Mouse (Mus musculus) brain, embryonic 14.5 days (tissue): ENCODE data around the gene Chmp4b. TPM values are rescaled to one million over a fixed set of nuclear protein-coding genes. Genes with fewer than 3 reads are reported as not detected.
A peak's percentile ranks its signal among the peaks of the same experiment; 100 is the strongest.

Source experiments
- DNase-seq: peaks from one replicate; pipeline ENCODE4 v3.0.0-alpha.2; 2011; ENCODE audit warnings: low read depth
- CTCF ChIP-seq: fragments of 200-500 bp; IDR thresholded peaks from 2 replicates; pipeline ENCODE4 v1.5.1; 2012; ENCODE audit warnings: inconsistent platforms, mild to moderate bottlenecking, moderate library complexity, borderline replicate concordance; ENCODE audit not compliant: insufficient read depth, insufficient read length; ENCODE audit errors: extremely low read depth
- POLR2A ChIP-seq: fragments of 200-500 bp; IDR thresholded peaks from 2 replicates; pipeline ENCODE4 v1.6.1; 2012; ENCODE audit warnings: mild to moderate bottlenecking, inconsistent platforms, borderline replicate concordance; ENCODE audit not compliant: poor library complexity, insufficient read depth, insufficient read length, severe bottlenecking; ENCODE audit errors: extremely low read depth
- polyA plus RNA-seq: library from polyadenylated mRNA; depleted of rRNA; stranded (reverse); fragments of >200 nt; gene quantifications from 2 replicates; pipeline ENCODE4 v1.2.3, GENCODE M21; 2012

Chmp4b gene
- polyA plus RNA-seq, 1 experiment: 214 TPM

DNA sequence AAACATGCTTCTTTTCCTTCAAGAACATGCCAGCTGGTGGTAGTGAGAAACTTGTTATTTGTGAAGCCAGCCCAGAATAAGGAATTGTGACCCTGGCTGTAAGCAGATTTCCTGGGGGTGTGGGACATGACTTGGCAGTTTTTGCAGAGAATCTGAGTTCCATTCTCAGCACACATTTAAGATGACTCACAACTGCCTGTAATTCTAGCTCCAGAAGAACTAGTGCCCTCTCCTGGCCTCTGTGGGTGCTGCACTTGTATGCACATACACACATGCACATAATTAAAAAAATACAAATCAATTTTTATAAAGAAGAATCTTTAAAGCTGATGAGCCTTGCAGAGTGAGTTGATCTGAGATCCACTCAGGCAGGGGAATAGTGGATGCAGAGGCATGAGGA is 27.4 kb upstream of the Chmp4b start:
- TF ChIP-seq CTCF (peak; percentile 19; the same call in 1 of the 2 replicates), POLR2A (no peak)
- no peak for DNase-seq

DNA sequence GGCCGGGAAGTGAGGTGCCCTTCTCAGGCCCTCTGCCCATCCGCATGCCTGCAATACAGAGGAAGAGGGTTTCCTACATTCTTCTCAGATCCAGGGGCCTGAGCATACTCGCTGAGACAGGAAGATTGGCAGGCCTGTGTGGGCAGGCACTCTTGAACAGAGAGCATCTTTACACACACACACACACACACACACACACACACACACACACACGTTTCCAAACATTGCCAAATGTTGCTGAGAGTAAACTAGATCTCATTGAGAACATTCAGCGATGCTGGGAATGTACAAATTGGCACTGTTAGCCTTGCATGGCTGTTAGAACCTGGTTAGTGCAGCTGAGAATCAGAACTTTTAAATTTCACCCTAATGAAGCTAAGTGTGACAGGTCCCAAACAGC is 21.0 kb upstream of the Chmp4b start:
- TF ChIP-seq CTCF: no peak
- TF ChIP-seq POLR2A: no peak
- no peak for DNase-seq

DNA sequence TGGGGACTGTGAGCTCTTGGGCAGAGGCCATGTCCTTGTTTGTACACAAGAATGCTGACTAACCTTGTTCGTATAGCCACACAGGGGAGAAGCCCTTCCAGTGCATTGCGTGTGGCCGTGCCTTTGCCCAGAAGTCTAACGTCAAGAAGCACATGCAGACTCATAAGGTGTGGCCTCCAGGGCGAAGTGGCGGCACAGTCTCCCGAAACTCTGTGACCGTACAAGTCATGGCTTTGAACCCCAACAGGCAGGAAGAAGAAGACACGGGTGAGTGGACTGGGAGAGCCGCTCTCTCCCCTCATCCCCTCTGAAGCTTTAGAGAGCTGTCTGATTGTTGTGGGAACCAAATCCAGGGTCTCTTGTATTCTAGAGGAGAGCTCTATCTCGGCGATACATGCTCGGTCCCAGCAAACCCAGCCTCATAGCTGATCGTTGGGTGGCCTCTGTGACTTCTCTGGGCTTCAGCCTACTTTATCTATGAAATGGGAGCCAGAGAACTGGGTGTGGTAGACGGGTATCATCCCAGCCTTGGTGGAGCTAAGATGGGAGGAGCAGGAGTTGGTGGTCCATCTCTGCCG is 19.2 kb upstream of the Chmp4b start:
- no peak for TF ChIP-seq CTCF
- no peak for DNase-seq

DNA sequence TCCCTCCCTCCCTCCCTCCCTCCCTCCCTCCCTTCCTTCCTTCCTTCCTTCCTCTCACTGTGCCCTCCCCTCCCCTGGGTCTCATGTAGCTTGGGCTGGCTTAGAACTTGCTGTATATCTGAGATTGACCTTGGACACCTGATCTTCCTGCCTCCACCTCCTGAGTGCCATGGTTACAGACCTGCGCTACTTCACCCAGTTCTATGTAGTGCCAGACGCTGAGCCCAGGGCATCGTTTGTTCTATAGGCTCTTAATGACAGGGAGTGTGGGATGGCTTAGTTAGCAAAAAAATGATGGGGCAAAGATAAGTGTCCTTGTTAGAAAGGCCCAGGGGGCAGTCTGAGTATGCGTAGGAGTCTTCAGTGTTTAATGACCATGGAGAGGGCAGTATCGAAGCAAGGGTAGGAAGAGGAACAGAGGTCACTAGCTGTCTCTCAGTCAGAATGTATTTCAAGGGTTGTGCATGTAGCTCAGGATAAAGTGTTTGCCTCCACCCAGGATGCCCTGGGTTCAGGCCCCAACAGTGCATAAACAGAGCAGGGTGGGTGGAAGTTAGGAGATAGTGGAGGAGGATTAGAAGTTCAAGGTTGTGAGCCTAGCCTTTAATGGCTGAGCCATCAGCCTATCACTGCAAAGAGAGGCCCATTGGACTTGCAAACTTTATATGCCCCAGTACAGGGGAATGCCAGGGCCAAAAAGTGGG is 18.3 kb upstream of the Chmp4b start:
- no peak for DNase-seq

DNA sequence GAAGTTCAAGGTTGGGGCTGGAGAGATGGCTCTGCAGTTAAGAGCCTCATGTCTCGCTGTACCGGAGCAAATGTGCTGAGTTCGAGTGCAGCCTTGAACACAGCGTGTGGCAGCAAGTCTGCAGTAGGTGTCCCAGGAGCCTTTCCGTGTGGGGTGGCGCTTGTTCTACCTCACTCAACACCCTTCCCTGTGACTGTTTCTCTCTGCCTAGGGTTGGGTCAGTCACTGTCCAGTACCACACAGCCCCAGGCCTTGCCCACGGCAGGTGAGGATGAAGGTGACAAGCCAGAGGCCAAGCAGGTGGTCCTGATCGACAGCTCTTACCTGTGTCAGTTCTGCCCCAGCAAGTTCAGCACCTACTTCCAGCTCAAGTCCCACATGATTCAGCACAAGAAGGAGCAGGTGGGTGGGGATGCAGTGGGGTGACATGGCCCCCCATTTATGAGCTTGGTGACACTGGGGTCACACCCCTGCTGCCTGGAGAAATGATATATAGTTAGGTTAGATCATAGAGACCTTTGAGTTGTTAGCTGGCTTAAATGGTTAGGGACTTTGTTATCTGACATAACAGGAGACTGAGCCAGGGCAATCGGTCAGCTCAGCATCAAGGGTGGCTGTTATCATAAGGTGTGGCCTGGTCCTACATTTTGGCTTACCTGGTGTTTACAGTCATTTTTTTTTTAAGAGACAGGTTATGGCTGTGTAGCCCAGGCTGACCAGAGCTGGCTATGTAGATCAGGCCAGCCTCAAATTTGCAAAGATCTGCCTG is 17.4 kb upstream of the Chmp4b start:
- TF ChIP-seq POLR2A (no peak), CTCF (no peak)

More for the DNA sequence above, 18.3 kb upstream of the Chmp4b start:
- TF ChIP-seq POLR2A (no peak), CTCF (no peak)

DNA sequence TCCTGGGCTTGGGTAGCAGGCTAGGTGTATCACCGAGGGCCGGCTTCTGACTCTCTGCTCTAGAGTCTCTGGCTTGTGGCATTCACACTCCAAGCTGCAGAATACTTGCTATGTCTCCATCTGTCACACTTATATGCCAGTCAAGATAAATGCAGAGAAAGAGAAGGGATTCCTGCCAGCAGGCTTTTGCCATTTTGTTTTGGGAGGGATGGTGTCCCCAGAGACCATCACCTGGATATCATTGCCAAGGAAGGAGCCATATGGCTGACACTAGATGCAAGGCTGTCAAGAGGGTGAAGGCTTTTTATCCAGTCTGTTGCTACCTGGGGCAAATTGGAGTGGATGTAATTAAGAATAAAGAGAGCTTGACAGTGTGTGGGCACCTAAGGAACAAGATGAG is 15.7 kb upstream of the Chmp4b start:
- TF ChIP-seq POLR2A (no peak), CTCF (no peak)
- DNase-seq: no peak

More for the DNA sequence above, 17.4 kb upstream of the Chmp4b start:
- no peak for DNase-seq

DNA sequence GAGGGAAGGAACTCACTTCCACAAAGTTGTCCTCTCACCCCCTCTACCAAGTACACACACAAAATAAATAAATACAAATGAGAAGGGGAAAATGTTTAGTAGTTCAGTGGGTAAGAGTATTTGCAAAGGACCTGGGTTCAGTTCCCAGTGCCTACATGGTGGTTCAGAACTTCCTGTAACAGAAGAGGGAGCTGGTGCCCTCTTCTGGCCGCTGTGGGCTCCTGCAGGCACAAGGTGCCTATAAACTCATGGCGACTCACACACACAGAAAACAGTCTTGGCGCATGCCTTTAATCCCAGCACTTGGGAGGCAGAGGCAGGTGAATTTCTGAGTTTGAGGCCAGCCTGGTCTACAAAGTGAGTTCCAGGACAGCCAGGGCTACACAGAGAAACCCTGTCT is 13.0 kb upstream of the Chmp4b start:
- DNase-seq: no peak
- TF ChIP-seq POLR2A: no peak
- no peak for TF ChIP-seq CTCF

DNA sequence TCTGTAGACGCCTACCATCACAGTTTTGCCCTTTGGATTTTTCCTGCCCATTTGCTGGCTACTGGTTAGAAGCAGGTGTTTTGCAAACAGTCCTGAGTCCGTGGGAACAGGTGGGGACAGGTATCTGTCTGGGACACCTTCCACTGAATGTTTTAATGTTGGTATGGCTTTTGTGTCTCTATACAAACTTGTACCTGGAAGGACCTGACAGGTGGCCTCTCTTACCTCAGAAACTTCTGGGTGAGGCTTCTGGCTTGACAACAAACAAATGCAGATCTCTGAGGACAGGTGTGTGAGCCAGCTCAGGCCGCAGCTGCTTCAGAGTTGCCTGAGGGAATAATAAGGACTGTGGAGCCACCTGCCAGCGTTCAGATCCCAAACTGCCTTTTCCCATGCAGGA is 12.4 kb upstream of the Chmp4b start:
- no peak for TF ChIP-seq POLR2A
- no peak for TF ChIP-seq CTCF

DNA sequence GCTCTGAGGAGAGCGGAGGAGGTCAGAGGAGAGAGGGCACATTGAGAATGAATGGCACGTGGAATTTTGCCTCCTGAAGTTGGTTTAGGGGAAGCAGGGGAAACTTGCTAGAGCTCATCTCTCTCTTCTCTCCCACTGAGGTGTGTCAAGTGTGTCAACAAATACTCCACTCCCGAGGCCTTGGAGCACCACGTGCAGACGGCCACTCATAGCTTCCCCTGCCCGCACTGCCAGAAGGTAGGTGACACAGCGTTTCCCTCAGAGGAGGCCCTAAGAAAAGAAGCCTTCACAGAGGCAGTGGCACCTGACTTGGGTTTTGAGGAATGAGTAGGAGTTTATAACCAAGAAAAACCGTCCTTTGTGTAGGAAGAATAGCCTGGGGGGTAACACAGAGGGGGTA is 10.3 kb upstream of the Chmp4b start:
- DNase-seq: no peak
- TF ChIP-seq CTCF (no peak), POLR2A (no peak)

More for the DNA sequence above, 12.4 kb upstream of the Chmp4b start:
- no peak for DNase-seq

DNA sequence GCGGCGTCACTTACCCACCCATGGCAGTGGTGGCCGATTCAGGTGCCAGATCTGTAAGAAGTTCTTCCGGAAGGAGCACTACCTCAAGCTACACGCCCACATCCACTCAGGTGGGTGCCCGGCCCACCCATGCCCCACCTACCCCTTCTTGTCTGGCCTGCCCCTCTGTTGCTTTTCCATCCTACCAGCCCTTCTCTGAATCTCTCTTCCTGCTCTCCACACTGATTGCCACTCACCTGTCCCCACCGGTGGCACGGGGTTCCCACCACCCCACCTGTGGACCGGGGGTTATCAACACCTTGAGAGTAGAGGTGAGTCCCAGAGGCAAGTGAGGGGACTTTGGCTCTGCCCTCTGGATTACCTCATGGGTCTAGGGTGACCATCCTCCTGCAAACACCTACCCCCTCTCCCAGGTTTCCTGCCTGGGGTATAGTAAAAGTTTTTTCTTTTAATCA is 9.5 kb upstream of the Chmp4b start:
- DNase-seq: no peak
- no peak for TF ChIP-seq CTCF
- TF ChIP-seq POLR2A: no peak

DNA sequence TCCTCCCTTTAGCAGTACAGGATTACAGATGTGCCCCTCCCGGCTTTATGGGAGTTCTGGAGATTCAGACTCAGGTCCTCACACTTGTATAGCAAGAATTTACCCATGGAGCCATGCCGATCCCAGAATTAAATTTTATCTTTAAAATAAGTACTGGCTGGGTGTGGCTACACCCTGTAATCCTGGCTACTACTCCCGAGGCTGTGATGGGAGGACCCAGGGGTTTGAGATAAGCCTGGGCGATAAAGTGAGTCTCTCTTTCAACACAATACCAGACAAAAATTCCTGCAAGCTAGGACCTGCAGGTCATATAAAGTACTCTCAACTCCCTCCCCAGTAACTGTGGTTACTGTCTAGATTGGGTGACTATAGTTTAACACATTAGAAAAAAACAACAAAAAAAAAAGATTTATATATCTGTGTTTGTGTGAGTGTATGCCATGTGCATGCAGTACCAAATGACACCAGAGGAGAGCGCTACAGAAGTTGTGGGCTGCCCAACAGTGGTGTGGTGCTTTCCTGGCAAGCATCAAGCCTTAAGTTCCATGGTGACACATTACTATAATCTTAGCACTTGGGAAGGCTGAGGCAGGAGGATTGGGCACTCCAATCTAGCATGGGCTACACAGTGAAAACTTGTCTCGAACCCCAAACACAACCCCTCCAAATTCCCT is 8.7 kb upstream of the Chmp4b start:
- no peak for DNase-seq
- TF ChIP-seq CTCF: peak; percentile 18; the same call in 1 of the 2 replicates
- no peak for TF ChIP-seq POLR2A

DNA sequence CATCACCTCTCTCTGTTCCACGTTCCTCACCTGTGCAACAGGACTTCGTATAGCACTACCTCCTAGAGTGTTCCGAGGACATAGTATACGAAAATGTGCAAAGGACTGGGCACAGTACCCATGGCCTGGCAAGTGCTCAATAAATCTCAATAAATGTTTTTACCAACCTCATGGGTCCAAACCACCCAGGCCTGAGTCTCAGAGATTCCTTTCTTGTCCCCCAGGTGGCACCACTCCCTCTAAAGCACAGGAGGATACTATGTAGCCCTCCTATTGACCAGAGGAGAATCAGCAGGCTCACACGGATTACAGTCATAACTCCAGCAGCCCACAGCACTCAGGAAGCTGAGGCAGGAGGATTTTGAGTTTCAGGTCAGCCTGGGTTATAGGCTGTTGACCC is 4.9 kb upstream of the Chmp4b start:
- DNase-seq: peak; percentile 26
- TF ChIP-seq CTCF: peak; percentile 33; the same call in 1 of the 2 replicates
- TF ChIP-seq POLR2A: no peak

DNA sequence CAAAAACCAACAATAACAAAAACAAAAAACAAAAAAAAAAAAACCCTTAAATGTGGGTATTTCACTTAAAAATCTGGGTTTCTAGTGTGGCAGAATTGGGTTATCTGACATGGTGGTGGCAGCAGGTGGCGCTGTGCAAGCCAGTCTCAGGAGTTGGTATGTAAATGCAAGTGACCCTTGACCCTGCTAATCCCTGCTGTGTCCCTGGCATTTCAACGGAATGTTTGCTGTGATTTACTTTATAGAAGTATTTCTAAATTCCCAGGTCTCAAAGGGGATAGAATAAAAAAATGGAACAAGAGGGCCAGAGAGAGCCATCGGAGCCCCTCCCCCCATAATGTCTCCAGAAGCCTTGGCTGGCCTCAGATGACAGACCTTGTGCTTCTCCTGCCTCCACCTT is 3.4 kb upstream of the Chmp4b start:
- DNase-seq: peak; percentile 62
- TF ChIP-seq POLR2A (no peak), CTCF (peak; percentile 60; the same call in 1 of the 2 replicates)
